Mouse (Mus musculus) embryonic facial prominence, embryonic 15.5 days (tissue): ENCODE results near the gene Kdelr1. TPM values are rescaled to one million over a fixed set of nuclear protein-coding genes. Genes with fewer than 3 reads are reported as not detected.

Source experiments
- ATAC-seq: fragments of 200-750 bp; cut with Nextera tagmentation; 2 replicates; pipeline ENCODE4 v1.8.0; 2017; ENCODE audit warnings: low read depth, moderate TSS enrichment; ENCODE audit not compliant: insufficient number of reproducible peaks, low FRiP score, low TSS enrichment
- H3K27ac ChIP-seq: fragments of 300-500 bp; sonication (generic); replicated peaks from 2 replicates; pipeline ENCODE4 v1.5.1; 2015; ENCODE audit warnings: mild to moderate bottlenecking, inconsistent platforms
- H3K27me3 ChIP-seq: fragments of 300-500 bp; sonication (generic); 2 replicates; pipeline ENCODE4 v1.6.1; 2015; ENCODE audit warnings: inconsistent platforms
- H3K36me3 ChIP-seq: fragments of 300-500 bp; sonication (generic); 2 replicates; pipeline ENCODE4 v1.6.1; 2015; ENCODE audit warnings: mild to moderate bottlenecking, inconsistent platforms
- H3K4me1 ChIP-seq: fragments of 300-500 bp; sonication (generic); 2 replicates; pipeline ENCODE4 v1.6.1; 2015; ENCODE audit warnings: inconsistent platforms
- H3K4me2 ChIP-seq: fragments of 300-500 bp; sonication (generic); replicated peaks from 2 replicates; pipeline ENCODE4 v1.6.1; 2015; ENCODE audit warnings: mild to moderate bottlenecking, inconsistent platforms
- H3K4me3 ChIP-seq: fragments of 300-500 bp; sonication (generic); replicated peaks from 2 replicates; pipeline ENCODE4 v1.5.1; 2015; ENCODE audit warnings: mild to moderate bottlenecking, inconsistent platforms
- H3K9ac ChIP-seq: fragments of 300-500 bp; sonication (generic); 2 replicates; pipeline ENCODE4 v1.6.1; 2015; ENCODE audit warnings: inconsistent platforms
- H3K9me3 ChIP-seq: fragments of 300-500 bp; sonication (generic); replicated peaks from 2 replicates; pipeline ENCODE4 v1.6.1; 2016; ENCODE audit warnings: inconsistent platforms
- WGBS: fragments of 180-500 bp; shearing (Covaris S2); methylation state at CpG from one replicate; pipeline ENCODE4 v1.1.7; 2015; 5-methylcytosine and 5-hydroxymethylcytosine counted together
- polyA plus RNA-seq: library from polyadenylated mRNA; unstranded; fragments of >200 nt; fragmentation: Nextera tagmentation; extraction: Ambion mirVana; gene quantifications from 2 replicates; pipeline ENCODE4 v1.2.1, GENCODE M21; 2015

Kdelr1 gene
- polyA plus RNA-seq, 1 experiment from 2014 or later = 98.4 TPM

- Histone ChIP-seq H3K9ac (0 out of 2 replicates have a peak overlapping the region, but pooled peaks have one; percentile 12), H3K4me2 (peak overlapping the region; percentile 55), H3K4me3 (no peak overlapping the region), H3K4me1 (peaks cover 77% of the 10 kb centered on the region), H3K27ac (peak overlapping the region; percentile 95), H3K27me3 (no peaks in the 10 kb centered on the region), H3K36me3 (0 out of 2 replicates have a peak, but pooled peaks cover 5% of the 10 kb centered on the region), H3K9me3 (no peaks in the 10 kb centered on the region)
- WGBS = 83% methylated on average over 15 of the region's 15 CpGs
- no peak for ATAC-seq
Measured at GRCm38 (mm10) chr7:45917926-45918325, 45.4 kb downstream of the Kdelr1 start.

- Histone ChIP-seq H3K4me2 (peak overlapping the region; percentile 71), H3K4me3 (peak overlapping the region; percentile 56), H3K9me3 (no peaks in the 10 kb centered on the region), H3K27ac (peak overlapping the region; percentile 98), H3K36me3 (0 out of 2 replicates have a peak, but pooled peaks cover 5% of the 10 kb centered on the region), H3K27me3 (no peaks in the 10 kb centered on the region), H3K9ac (peak overlapping the region; percentile 49; the same call in 1 of the 2 replicates), H3K4me1 (peaks cover 81% of the 10 kb centered on the region)
- WGBS = 67% methylated on average over 14 of the region's 14 CpGs
- no peak for ATAC-seq
Measured at GRCm38 (mm10) chr7:45919083-45919671, 46.6 kb downstream of the Kdelr1 start.

GRCm38 (mm10) chr7:45919761-45920160 is 47.2 kb downstream of the Kdelr1 start:
- H3K4me3 ChIP-seq = peak overlapping the region; percentile 56
- H3K27ac ChIP-seq = peak overlapping the region; percentile 98
- H3K9ac ChIP-seq = peak overlapping the region; percentile 49; the same call in 1 of the 2 replicates
- peak overlapping the region; percentile 71 for H3K4me2 ChIP-seq
- no peaks in the 10 kb centered on the region for H3K27me3 ChIP-seq
- H3K4me1 ChIP-seq = peaks cover 82% of the 10 kb centered on the region
- WGBS = 61% methylated on average over 4 of the region's 4 CpGs
- 0 out of 2 replicates have a peak, but pooled peaks cover 5% of the 10 kb centered on the region for H3K36me3 ChIP-seq
- no peak for ATAC-seq
- H3K9me3 ChIP-seq = no peaks in the 10 kb centered on the region

GRCm38 (mm10) chr7:45920583-45921241 is 48.1 kb downstream of the Kdelr1 start:
- peaks cover 75% of the 10 kb centered on the region for H3K4me1 ChIP-seq
- WGBS = 15% methylated on average over 9 of the region's 9 CpGs
- H3K9me3 ChIP-seq = no peaks in the 10 kb centered on the region
- peak overlapping the region; percentile 56 for H3K4me3 ChIP-seq
- peak overlapping the region; percentile 49 for H3K9ac ChIP-seq
- H3K36me3 ChIP-seq = 0 out of 2 replicates have a peak, but pooled peaks cover 5% of the 10 kb centered on the region
- no peaks in the 10 kb centered on the region for H3K27me3 ChIP-seq
- ATAC-seq = peak; percentile 2; the same call in 1 of the 2 replicates
- H3K27ac ChIP-seq = peak overlapping the region; percentile 98
- peak overlapping the region; percentile 71 for H3K4me2 ChIP-seq

- Histone ChIP-seq H3K9me3 (no peaks in the 10 kb centered on the region), H3K27me3 (no peaks in the 10 kb centered on the region), H3K4me2 (peak within 1 kb of the TSS; percentile 71), H3K4me3 (peak within 1 kb of the TSS; percentile 56), H3K27ac (peak within 1 kb of the TSS; percentile 98), H3K4me1 (peaks cover 70% of the 10 kb centered on the region), H3K36me3 (0 out of 2 replicates have a peak, but pooled peaks cover 5% of the 10 kb centered on the region), H3K9ac (peak within 1 kb of the TSS; percentile 49)
- ATAC-seq = peak; percentile 41
- WGBS = 10% methylated on average over 9 of the region's 9 CpGs
Measured at GRCm38 (mm10) chr7:45921242-45921621, 48.7 kb downstream of the Kdelr1 start, which contains the start of gene Emp3. Gene Emp3 (minus strand): TSS chr7:45921404.

GRCm38 (mm10) chr7:45921950-45922600 is 49.5 kb downstream of the Kdelr1 start:
- peaks cover 62% of the 10 kb centered on the region for H3K4me1 ChIP-seq

GRCm38 (mm10) chr7:45922928-45923761 is 50.6 kb downstream of the Kdelr1 start:
- Histone ChIP-seq H3K9me3 (no peaks in the 10 kb centered on the region), H3K9ac (no peak overlapping the region), H3K27ac (peak overlapping the region; percentile 98), H3K4me1 (peaks cover 52% of the 10 kb centered on the region), H3K4me2 (peak overlapping the region; percentile 69), H3K4me3 (peak overlapping the region; percentile 50), H3K36me3 (0 out of 2 replicates have a peak, but pooled peaks cover 2% of the 10 kb centered on the region), H3K27me3 (peaks cover 6% of the 10 kb centered on the region)
- ATAC-seq = peak; percentile 89
- WGBS = under 1% methylated on average over 37 of the region's 37 CpGs

More at GRCm38 (mm10) chr7:45921950-45922600, 49.5 kb downstream of the Kdelr1 start:
- H3K4me2 ChIP-seq = peak overlapping the region; percentile 69
- WGBS = 68% methylated on average over 12 of the region's 12 CpGs
- no peaks in the 10 kb centered on the region for H3K27me3 ChIP-seq
- peak overlapping the region; percentile 98 for H3K27ac ChIP-seq
- 0 out of 2 replicates have a peak, but pooled peaks cover 5% of the 10 kb centered on the region for H3K36me3 ChIP-seq
- ATAC-seq = no peak
- no peaks in the 10 kb centered on the region for H3K9me3 ChIP-seq
- H3K4me3 ChIP-seq = peak overlapping the region; percentile 50
- H3K9ac ChIP-seq = no peak overlapping the region

GRCm38 (mm10) chr7:45923762-45924428 is 51.3 kb downstream of the Kdelr1 start, which contains the start of gene Ccdc114:
Gene Ccdc114 (plus strand): TSS chr7:45924072.
- H3K9ac ChIP-seq = no peak within 1 kb of the TSS

GRCm38 (mm10) chr7:45924429-45924816 is 51.9 kb downstream of the Kdelr1 start:
- ATAC-seq = no peak
- H3K36me3 ChIP-seq = no peaks in the 10 kb centered on the region
- peaks cover 8% of the 10 kb centered on the region for H3K27me3 ChIP-seq
- H3K9ac ChIP-seq = no peak overlapping the region
- peak overlapping the region; percentile 69 for H3K4me2 ChIP-seq
- H3K27ac ChIP-seq = peak overlapping the region; percentile 98
- H3K4me3 ChIP-seq = peak overlapping the region; percentile 50
- no peaks in the 10 kb centered on the region for H3K9me3 ChIP-seq
- H3K4me1 ChIP-seq = peaks cover 45% of the 10 kb centered on the region
- WGBS = 21% methylated on average over 14 of the region's 14 CpGs

More at GRCm38 (mm10) chr7:45923762-45924428, 51.3 kb downstream of the Kdelr1 start, which contains the start of gene Ccdc114:
- H3K4me3 ChIP-seq = peak within 1 kb of the TSS; percentile 50
- WGBS = 8% methylated on average over 24 of the region's 24 CpGs
- H3K27ac ChIP-seq = peak within 1 kb of the TSS; percentile 98
- H3K27me3 ChIP-seq = peaks cover 8% of the 10 kb centered on the region
- H3K36me3 ChIP-seq = no peaks in the 10 kb centered on the region
- peak within 1 kb of the TSS; percentile 69 for H3K4me2 ChIP-seq
- ATAC-seq = peak; percentile 12; the same call in 1 of the 2 replicates
- H3K9me3 ChIP-seq = no peaks in the 10 kb centered on the region
- peaks cover 47% of the 10 kb centered on the region for H3K4me1 ChIP-seq
